In the genomic region with DNA sequence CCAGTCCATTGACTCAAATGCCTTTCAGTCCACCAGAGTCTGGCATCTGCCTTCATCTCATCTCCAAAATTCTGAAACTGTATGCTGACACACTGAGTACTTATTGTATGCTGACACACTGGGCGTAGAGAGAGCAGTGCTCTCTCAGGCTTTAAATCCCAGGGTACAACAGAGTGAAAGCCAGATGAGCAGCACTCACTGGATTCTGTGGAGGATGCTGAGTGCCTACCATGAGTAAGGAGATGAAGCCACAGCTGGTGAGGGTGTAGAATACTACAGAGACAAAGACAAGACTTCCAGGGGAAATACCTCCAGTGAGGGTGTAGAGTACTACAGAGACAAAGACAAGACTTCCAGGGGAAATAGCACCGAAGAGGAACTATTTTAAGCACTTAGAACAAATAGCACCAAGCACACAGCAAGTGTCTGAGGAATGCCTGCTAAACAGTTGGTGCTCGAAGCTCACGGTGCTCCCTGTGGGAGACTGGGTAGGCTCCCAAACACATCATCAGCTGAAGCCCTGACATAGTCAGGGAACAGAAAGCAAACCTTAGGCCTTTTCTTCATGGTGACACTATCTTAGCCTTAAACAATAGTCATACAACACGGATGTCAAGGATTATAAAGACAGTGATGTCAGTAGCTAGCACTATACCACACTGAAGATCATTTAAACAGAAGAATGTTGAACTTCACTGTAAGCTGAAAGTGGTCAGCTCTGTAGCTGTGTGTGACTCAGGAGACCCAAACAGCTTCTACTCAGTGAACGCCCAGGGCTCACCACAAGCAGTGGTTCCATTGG, we compare ENCODE assay signal across 24 mouse cellular contexts.
"Had no signal": no experiment of that assay in that cellular context is flagged by ENCODE, and none has a peak within 500 bp of the region (broad histone marks: within the 10 kb centered on the region; RNA-seq: fewer than 3 reads in every experiment).

No protein-coding gene starts in this region.

- DNase-seq: kidney, adult 18-20 months; kidney, adult 9 months; kidney, postnatal 25 days; liver; lung, adult 18-20 months; lung, postnatal 10 days; lung, postnatal 36 days; midbrain, embryonic 14.5 days; right cerebral cortex, adult 18-20 months; right cerebral cortex, postnatal 14 days; right cerebral cortex, postnatal 4 days; thymus, adult 2 months; thymus, postnatal 14 days; thymus, postnatal 4 days had no signal

- H3K4me1 ChIP-seq: liver, embryonic 12.5 days; liver, embryonic 15.5 days; lung, embryonic 15.5 days; megakaryocyte, embryonic 14.5 days had no signal

- H3K9ac ChIP-seq: limb, embryonic 13.5 days; liver, embryonic 12.5 days; liver, embryonic 15.5 days; lung, embryonic 15.5 days; neural tube, embryonic 12.5 days; neural tube, embryonic 15.5 days had no signal

- H3K27me3 ChIP-seq: limb, embryonic 13.5 days; liver, embryonic 12.5 days; liver, embryonic 15.5 days; lung, embryonic 15.5 days; megakaryocyte, embryonic 14.5 days; neural tube, embryonic 12.5 days; neural tube, embryonic 15.5 days had no signal

- H3K9me3 ChIP-seq: limb, embryonic 10.5 days; limb, embryonic 13.5 days; liver, embryonic 12.5 days; liver, embryonic 15.5 days; lung, embryonic 15.5 days; midbrain, embryonic 10.5 days; neural tube, embryonic 12.5 days; neural tube, embryonic 15.5 days had no signal

- H3K36me3 ChIP-seq: limb, embryonic 10.5 days; limb, embryonic 13.5 days; liver, embryonic 12.5 days; liver, embryonic 15.5 days; lung, embryonic 15.5 days; midbrain, embryonic 10.5 days; neural tube, embryonic 12.5 days; neural tube, embryonic 15.5 days had no signal

- H3K4me2 ChIP-seq: limb, embryonic 13.5 days; liver, embryonic 12.5 days; liver, embryonic 15.5 days; lung, embryonic 15.5 days; neural tube, embryonic 12.5 days; neural tube, embryonic 15.5 days had no signal

- H3K27ac ChIP-seq: limb, embryonic 10.5 days; limb, embryonic 13.5 days; liver, embryonic 12.5 days; liver, embryonic 15.5 days; lung, embryonic 15.5 days; midbrain, embryonic 10.5 days; neural tube, embryonic 12.5 days; neural tube, embryonic 15.5 days; stomach, postnatal 0 days had no signal

- H3K4me3 ChIP-seq: limb, embryonic 10.5 days; limb, embryonic 13.5 days; liver, embryonic 12.5 days; liver, embryonic 15.5 days; lung, embryonic 15.5 days; megakaryocyte, embryonic 14.5 days; midbrain, embryonic 10.5 days; neural tube, embryonic 12.5 days; neural tube, embryonic 15.5 days had no signal

- ATAC-seq: liver, embryonic 12.5 days had no signal
